Mouse (Mus musculus) heart, postnatal 36 days (tissue): ENCODE results near the gene Plekha5. TPM values are rescaled to one million over a fixed set of nuclear protein-coding genes. Genes with fewer than 3 reads are reported as not detected.
A peak's percentile ranks its signal among the peaks of the same experiment; 100 is the strongest.

Source experiments
- DNase-seq, 2 experiments: peaks; one replicate each; pipeline ENCODE4 v3.0.0; 2021 to 2022
- intact Hi-C: fragments of 180-260 bp; cut with DNase I; formaldehyde crosslinking; loops from one replicate; pipeline ENCODE4 v1.15.1; 2025
- total RNA-seq, 2 experiments: library from RNA; stranded (reverse); gene quantifications; 2 replicates each; pipeline ENCODE4 v1.2.3; 2021

Plekha5 gene
- 10 to 100 TPM; 26.6 to 33.6 TPM for total RNA-seq

- intact Hi-C loops = loop anchor here (5.0 kb wide), 1 partner anchor 547 kb away; no protein-coding TSS in a partner anchor
Observed at GRCm38 (mm10) chr6:140423846-140424200, at the start of gene Plekha5. TSS of gene Plekha5 (plus strand) at chr6:140424054.

GRCm38 (mm10) chr6:140375671-140376070 is 48.2 kb upstream of the Plekha5 start:
- DNase-seq = no peak
- intact Hi-C loops = no loop called here

More at GRCm38 (mm10) chr6:140423846-140424200, at the start of gene Plekha5:
- DNase-seq = peak; percentile 70 to 75

GRCm38 (mm10) chr6:140380588-140380987 is 43.3 kb upstream of the Plekha5 start:
- no peak for DNase-seq
- intact Hi-C loops = no loop called here

GRCm38 (mm10) chr6:140381162-140381561 is 42.7 kb upstream of the Plekha5 start:
- intact Hi-C loops = no loop called here
- no peak for DNase-seq

- intact Hi-C loops = no loop called here
- no peak for DNase-seq
Observed at GRCm38 (mm10) chr6:140383580-140384400, 40.1 kb upstream of the Plekha5 start.

- intact Hi-C loops = no loop called here
- DNase-seq = no peak
Observed at GRCm38 (mm10) chr6:140396687-140397086, 27.2 kb upstream of the Plekha5 start.

GRCm38 (mm10) chr6:140402766-140403310 is 21.0 kb upstream of the Plekha5 start:
- intact Hi-C loops = no loop called here
- DNase-seq = no peak

- intact Hi-C loops = no loop called here
- DNase-seq = no peak
Observed at GRCm38 (mm10) chr6:140411996-140412395, 11.9 kb upstream of the Plekha5 start.

GRCm38 (mm10) chr6:140423041-140423845 is 611 bp upstream of the Plekha5 start:
- intact Hi-C loops = loop anchor here (5.0 kb wide), 1 partner anchor 546 kb away; no protein-coding TSS in a partner anchor
- DNase-seq = peak in 1 of 2 experiments; percentile 7

- peak; percentile 41 to 69 for DNase-seq
- intact Hi-C loops = loop anchor here (5.0 kb wide), 1 partner anchor 547 kb away; no protein-coding TSS in a partner anchor
Observed at GRCm38 (mm10) chr6:140424201-140424990, 542 bp downstream of the Plekha5 start.

GRCm38 (mm10) chr6:140424991-140425361 is 1.1 kb downstream of the Plekha5 start:
- intact Hi-C loops = loop anchor here (5.0 kb wide), 1 partner anchor 548 kb away; no protein-coding TSS in a partner anchor
- DNase-seq = peak in 1 of 2 experiments; percentile 53

GRCm38 (mm10) chr6:140429236-140429635 is 5.4 kb downstream of the Plekha5 start:
- intact Hi-C loops = no loop called here
- DNase-seq = no peak

GRCm38 (mm10) chr6:140432363-140432762 is 8.5 kb downstream of the Plekha5 start:
- intact Hi-C loops = no loop called here
- DNase-seq = no peak

- intact Hi-C loops = loop anchor here (5.0 to 10.0 kb wide), 2 partner anchors 571 to 859 kb away; partner anchors contain the start of gene Pik3c2g
- DNase-seq = peak; percentile 54 to 64
Observed at GRCm38 (mm10) chr6:140443374-140443773, 19.5 kb downstream of the Plekha5 start.

- no peak for DNase-seq
- intact Hi-C loops = loop anchor here (5.0 to 10.0 kb wide), 2 partner anchors 572 to 859 kb away; partner anchors contain the start of gene Pik3c2g
Observed at GRCm38 (mm10) chr6:140444147-140444546, 20.3 kb downstream of the Plekha5 start.

GRCm38 (mm10) chr6:140444855-140445465 is 21.1 kb downstream of the Plekha5 start:
- no peak for DNase-seq
- intact Hi-C loops = loop anchor here (5.0 to 10.0 kb wide), 2 partner anchors 573 to 860 kb away; partner anchors contain the start of gene Pik3c2g

GRCm38 (mm10) chr6:140448010-140448739 is 24.3 kb downstream of the Plekha5 start:
- intact Hi-C loops = loop anchor here (10.0 kb wide), 1 partner anchor 863 kb away; the partner anchor contains the start of gene Pik3c2g
- DNase-seq = no peak

- DNase-seq = no peak
- intact Hi-C loops = no loop called here
Observed at GRCm38 (mm10) chr6:140450693-140451092, 26.8 kb downstream of the Plekha5 start.

GRCm38 (mm10) chr6:140452736-140453135 is 28.9 kb downstream of the Plekha5 start:
- intact Hi-C loops = no loop called here
- DNase-seq = no peak
